Mouse (Mus musculus) WW6 (cell line): ENCODE results near the gene Psma4.

ENCODE experiments used
- DNase-seq: peaks from one replicate; pipeline ENCODE4 v3.0.0-alpha.2; 2013; ENCODE audit warnings: low read depth, low spot score

Psma4 gene

GRCm38 (mm10) chr9:54990362-54990761 is 39.8 kb downstream of the Psma4 start:
- DNase-seq: no peak

- no peak for DNase-seq
Measured at GRCm38 (mm10) chr9:54994381-54994780, 43.8 kb downstream of the Psma4 start.

GRCm38 (mm10) chr9:54995645-54996044 is 45.1 kb downstream of the Psma4 start:
- DNase-seq: no peak

- DNase-seq: no peak
Measured at GRCm38 (mm10) chr9:55003609-55004008, 53.0 kb downstream of the Psma4 start.
